Mouse (Mus musculus) myocyte (in vitro differentiated cells): Measurements from ENCODE around the gene Nup155. TPM values are rescaled to one million over a fixed set of nuclear protein-coding genes. Genes with fewer than 3 reads are reported as not detected.
"Not testable (repeated sequence)": the region's sequence is repeated elsewhere in the genome, so short reads cannot be mapped to it uniquely, and the experiment has no call there.

Experiments used
- H3K27me3 ChIP-seq: one replicate; pipeline ENCODE4 v1.6.1; 2011; ENCODE audit not compliant: control insufficient read depth, insufficient read depth, insufficient read length
- H3K36me3 ChIP-seq: one replicate; pipeline ENCODE4 v1.6.1; 2011; ENCODE audit not compliant: control insufficient read depth, insufficient read depth
- H3K4me2 ChIP-seq: one replicate; pipeline ENCODE4 v1.6.1; 2011; ENCODE audit warnings: low read depth, control low read depth
- H3K4me3 ChIP-seq: one replicate; pipeline ENCODE4 v1.5.1; 2011; ENCODE audit warnings: mild to moderate bottlenecking, control low read depth, moderate library complexity
- H3K79me2 ChIP-seq: one replicate; pipeline ENCODE4 v1.6.1; 2011; ENCODE audit not compliant: control insufficient read depth, insufficient read depth
- H3ac ChIP-seq: one replicate; pipeline ENCODE4 v1.6.1; 2011; ENCODE audit not compliant: control insufficient read depth, insufficient read length
- CEBPB ChIP-seq: IDR thresholded peaks from 2 replicates; pipeline ENCODE4 v1.6.1; 2011; ENCODE audit warnings: mild to moderate bottlenecking, moderate library complexity; ENCODE audit not compliant: poor library complexity, insufficient read depth, severe bottlenecking
- E2F4 ChIP-seq: IDR thresholded peaks from one replicate; pipeline ENCODE4 v1.6.1; 2011; ENCODE audit warnings: mild to moderate bottlenecking, control low read depth, moderate library complexity; ENCODE audit not compliant: insufficient read depth
- MAX ChIP-seq: IDR thresholded peaks from one replicate; pipeline ENCODE4 v1.6.1; 2011; ENCODE audit warnings: low read depth, mild to moderate bottlenecking, control low read depth
- MYOD1 ChIP-seq, 3 experiments: IDR thresholded peaks; one replicate each; pipeline ENCODE4 v1.6.1; 2011; ENCODE audit warnings: control low read depth in 2 of 3, low read depth in 2 of 3, mild to moderate bottlenecking in 2 of 3, moderate library complexity in 1 of 3; ENCODE audit not compliant: insufficient read length in 2 of 3, control insufficient read depth in 1 of 3
- MYOG ChIP-seq, 3 experiments: IDR thresholded peaks; one replicate each; pipeline ENCODE4 v1.6.1; 2011; ENCODE audit warnings: control low read depth in 2 of 3, low read depth in 2 of 3, mild to moderate bottlenecking in 2 of 3; ENCODE audit not compliant: insufficient read length in 2 of 3, control insufficient read depth in 1 of 3, insufficient read depth in 1 of 3
- POLR2A ChIP-seq: IDR thresholded peaks from one replicate; pipeline ENCODE4 v1.6.1; 2011; ENCODE audit warnings: low read depth, mild to moderate bottlenecking, control low read depth, moderate library complexity; ENCODE audit not compliant: insufficient read length
- POLR2AphosphoS2 ChIP-seq: IDR thresholded peaks from one replicate; pipeline ENCODE4 v1.6.1; 2011; ENCODE audit warnings: low read depth, control low read depth; ENCODE audit not compliant: insufficient read length
- REST ChIP-seq: IDR thresholded peaks from one replicate; pipeline ENCODE4 v1.6.1; 2011; ENCODE audit warnings: mild to moderate bottlenecking, control low read depth, moderate library complexity; ENCODE audit not compliant: insufficient read depth, insufficient read length
- SRF ChIP-seq: IDR thresholded peaks from one replicate; pipeline ENCODE4 v1.6.1; 2011; ENCODE audit warnings: low read depth; ENCODE audit not compliant: control insufficient read depth, insufficient read length
- TCF12 ChIP-seq: IDR thresholded peaks from one replicate; pipeline ENCODE4 v1.6.1; 2011; ENCODE audit warnings: mild to moderate bottlenecking, control low read depth; ENCODE audit not compliant: poor library complexity, insufficient read depth, severe bottlenecking
- TCF3 ChIP-seq: IDR thresholded peaks from one replicate; pipeline ENCODE4 v1.6.1; 2011; ENCODE audit warnings: low read depth, control low read depth; ENCODE audit not compliant: insufficient read length
- USF1 ChIP-seq: IDR thresholded peaks from one replicate; pipeline ENCODE4 v1.6.1; 2011; ENCODE audit warnings: low read depth, mild to moderate bottlenecking, control low read depth, moderate library complexity
- polyA plus RNA-seq: library from polyadenylated mRNA; unstranded; fragments of >200 nt; fragmentation: generic; extraction: Trizol; gene quantifications from one replicate; pipeline ENCODE4 v1.2.1, GENCODE M21; 2012; ENCODE audit warnings: missing spikeins

The Nup155 gene
- 9.7 TPM for polyA plus RNA-seq

- no peak for TF ChIP-seq CEBPB
- peak; percentile 80 for TF ChIP-seq SRF
- peak; percentile 93 for TF ChIP-seq E2F4
- no peak for TF ChIP-seq USF1
- TF ChIP-seq TCF12: no peak
- TF ChIP-seq MYOD1 (IDR thresholded peaks at IDR 0.05; ENCODE audit: control insufficient read depth in 1 of 3, insufficient read length in 2 of 3, low read depth in 2 of 3): peak in 1 of 3 experiments; percentile 7
- no peak for TF ChIP-seq MYOG (IDR thresholded peaks at IDR 0.05; ENCODE audit: control insufficient read depth in 1 of 3, insufficient read depth in 1 of 3, insufficient read length in 2 of 3, low read depth in 2 of 3)
- TF ChIP-seq MAX: peak; percentile 83
- TF ChIP-seq POLR2AphosphoS2: peak; percentile 62
- peak; percentile 79 for TF ChIP-seq POLR2A
- Histone ChIP-seq H3ac (peak within 1 kb of the TSS; percentile 23), H3K4me3 (peak within 1 kb of the TSS; percentile 78), H3K36me3 (peaks cover 25% of the 10 kb centered on the region), H3K4me2 (peak within 1 kb of the TSS; percentile 75), H3K79me2 (peaks cover 29% of the 10 kb centered on the region), H3K27me3 (no peaks in the 10 kb centered on the region)
Observed at GRCm38 (mm10) chr15:8108966-8109743, at the start of gene Nup155. Nup155 (plus strand) TSS chr15:8109273.

- Histone ChIP-seq H3K4me2 (no peak overlapping the region), H3K4me3 (no peak overlapping the region), H3K36me3 (peaks cover 15% of the 10 kb centered on the region), H3K27me3 (no peaks in the 10 kb centered on the region), H3ac (no peak overlapping the region), H3K79me2 (no peaks in the 10 kb centered on the region)
- TF ChIP-seq POLR2A: no peak
Observed at GRCm38 (mm10) chr15:8065221-8065620, 43.9 kb upstream of the Nup155 start.

GRCm38 (mm10) chr15:8073159-8073558, 35.9 kb upstream of the Nup155 start:
- not testable (repeated sequence) for H3K79me2 ChIP-seq, H3K4me2 ChIP-seq, H3K4me3 ChIP-seq, H3ac ChIP-seq, H3K27me3 ChIP-seq
- H3K36me3 ChIP-seq: peaks cover 39% of the 10 kb centered on the region

GRCm38 (mm10) chr15:8082139-8082538, 26.9 kb upstream of the Nup155 start:
- no peaks in the 10 kb centered on the region for H3K79me2 ChIP-seq
- TF ChIP-seq POLR2AphosphoS2 (no peak), MYOG (IDR thresholded peaks at IDR 0.05; ENCODE audit: control insufficient read depth in 1 of 3, insufficient read depth in 1 of 3, insufficient read length in 2 of 3, low read depth in 2 of 3) (no peak), CEBPB (no peak), TCF3 (no peak), TCF12 (no peak), POLR2A (no peak), REST (no peak), MAX (no peak), SRF (no peak), USF1 (no peak), E2F4 (no peak), MYOD1 (IDR thresholded peaks at IDR 0.05; ENCODE audit: control insufficient read depth in 1 of 3, insufficient read length in 2 of 3, low read depth in 2 of 3) (no peak)
- H3K4me3 ChIP-seq: no peak overlapping the region
- no peak overlapping the region for H3ac ChIP-seq
- no peaks in the 10 kb centered on the region for H3K27me3 ChIP-seq
- H3K36me3 ChIP-seq: peaks cover 42% of the 10 kb centered on the region
- H3K4me2 ChIP-seq: no peak overlapping the region

- H3ac ChIP-seq: no peak overlapping the region
- no peaks in the 10 kb centered on the region for H3K27me3 ChIP-seq
- H3K36me3 ChIP-seq: peaks cover 25% of the 10 kb centered on the region
- H3K79me2 ChIP-seq: no peaks in the 10 kb centered on the region
- H3K4me2 ChIP-seq: no peak overlapping the region
- no peak overlapping the region for H3K4me3 ChIP-seq
- TF ChIP-seq E2F4 (no peak), SRF (no peak), CEBPB (no peak), POLR2AphosphoS2 (no peak), MYOD1 (IDR thresholded peaks at IDR 0.05; ENCODE audit: control insufficient read depth in 1 of 3, insufficient read length in 2 of 3, low read depth in 2 of 3) (no peak), REST (no peak), MAX (no peak), TCF12 (no peak), POLR2A (no peak), TCF3 (no peak), MYOG (IDR thresholded peaks at IDR 0.05; ENCODE audit: control insufficient read depth in 1 of 3, insufficient read depth in 1 of 3, insufficient read length in 2 of 3, low read depth in 2 of 3) (no peak), USF1 (no peak)
Observed at GRCm38 (mm10) chr15:8087293-8087692, 21.8 kb upstream of the Nup155 start.
